Mouse (Mus musculus) cortical plate, adult 2 months (tissue): ENCODE results near the gene Rad51b.

Experiments used
- CTCF ChIP-seq: fragments of 200-500 bp; IDR thresholded peaks from 2 replicates; pipeline ENCODE4 v1.5.1; 2011; ENCODE audit warnings: mild to moderate bottlenecking, control low read depth, low read length; ENCODE audit not compliant: insufficient read depth; ENCODE audit errors: extremely low read depth
- POLR2A ChIP-seq: fragments of 200-500 bp; IDR thresholded peaks from 2 replicates; pipeline ENCODE4 v1.6.1; 2011; ENCODE audit warnings: mild to moderate bottlenecking, low read length, control low read depth; ENCODE audit not compliant: insufficient read depth; ENCODE audit errors: extremely low read depth

- TF ChIP-seq POLR2A = no peak
- TF ChIP-seq CTCF = no peak
Observed at GRCm38 (mm10) chr12:79592206-79592605, 295.1 kb downstream of the Rad51b start.
